Mouse (Mus musculus) limb, embryonic 12.5 days (tissue): ENCODE measurements around the gene Rps6. TPM values are rescaled to one million over a fixed set of nuclear protein-coding genes. Genes with fewer than 3 reads are reported as not detected.
A peak's percentile ranks its signal among the peaks of the same experiment; 100 is the strongest.

ENCODE experiments used
- ATAC-seq: fragments of 200-750 bp; cut with Nextera tagmentation; 2 replicates; pipeline ENCODE4 v1.8.0; 2017; ENCODE audit warnings: low read depth, moderate TSS enrichment; ENCODE audit not compliant: insufficient number of reproducible peaks, insufficient read depth, low FRiP score, low TSS enrichment
- H3K27ac ChIP-seq: fragments of 300-500 bp; sonication (generic); 2 replicates; pipeline ENCODE4 v1.5.1; 2016; ENCODE audit warnings: mild to moderate bottlenecking, moderate library complexity
- H3K27me3 ChIP-seq: fragments of 300-500 bp; sonication (generic); 2 replicates; pipeline ENCODE4 v1.6.1; 2016; ENCODE audit warnings: mild to moderate bottlenecking, moderate library complexity
- H3K36me3 ChIP-seq: fragments of 300-500 bp; sonication (generic); 2 replicates; pipeline ENCODE4 v1.6.1; 2016; ENCODE audit warnings: mild to moderate bottlenecking, moderate library complexity
- H3K4me1 ChIP-seq: fragments of 300-500 bp; sonication (generic); replicated peaks from 2 replicates; pipeline ENCODE4 v1.6.1; 2016
- H3K4me2 ChIP-seq: fragments of 300-500 bp; sonication (generic); 2 replicates; pipeline ENCODE4 v1.6.1; 2016; ENCODE audit warnings: mild to moderate bottlenecking, moderate library complexity
- H3K4me3 ChIP-seq: fragments of 300-500 bp; sonication (generic); replicated peaks from 2 replicates; pipeline ENCODE4 v1.5.1; 2016; ENCODE audit warnings: mild to moderate bottlenecking
- H3K9ac ChIP-seq: fragments of 300-500 bp; sonication (generic); replicated peaks from 2 replicates; pipeline ENCODE4 v1.6.1; 2016; ENCODE audit warnings: mild to moderate bottlenecking, moderate library complexity
- H3K9me3 ChIP-seq: fragments of 300-500 bp; sonication (generic); 2 replicates; pipeline ENCODE4 v1.6.1; 2016; ENCODE audit warnings: mild to moderate bottlenecking, moderate library complexity
- WGBS: fragments of 180-500 bp; shearing (Covaris S2); methylation state at CpG from one replicate; pipeline ENCODE4 v1.1.7; 2016; 5-methylcytosine and 5-hydroxymethylcytosine counted together
- polyA plus RNA-seq: library from polyadenylated mRNA; unstranded; fragments of >200 nt; fragmentation: Nextera tagmentation; extraction: Ambion mirVana; gene quantifications from 2 replicates; pipeline ENCODE4 v1.2.1, GENCODE M21; 2016

Gene Rps6
- polyA plus RNA-seq, result 686 and 699 TPM in 2 replicates

GRCm38 (mm10) chr4:86857113-86858069 lies at the start of gene Rps6:
Gene Rps6, minus strand, starts transcription at chr4:86857412.
- H3K4me1 ChIP-seq, result peaks cover 12% of the 10 kb centered on the region; the same call in 1 of the 2 replicates
- no peaks in the 10 kb centered on the region; the same call in 1 of the 2 replicates for H3K27me3 ChIP-seq
- 0 out of 2 replicates have a peak, but pooled peaks cover 4% of the 10 kb centered on the region for H3K9me3 ChIP-seq
- peak; percentile 96 for ATAC-seq
- peak within 1 kb of the TSS; percentile 100 for H3K9ac ChIP-seq
- H3K4me3 ChIP-seq, result peak within 1 kb of the TSS; percentile 94
- H3K27ac ChIP-seq, result peak within 1 kb of the TSS; percentile 98
- peaks cover 33% of the 10 kb centered on the region for H3K36me3 ChIP-seq
- peak within 1 kb of the TSS; percentile 92 for H3K4me2 ChIP-seq
- WGBS, result under 1% methylated on average over 67 of the region's 68 CpGs

GRCm38 (mm10) chr4:86905869-86906268 lies 48.7 kb upstream of the Rps6 start:
- Histone ChIP-seq H3K27ac (no peak overlapping the region), H3K9me3 (no peaks in the 10 kb centered on the region), H3K36me3 (no peaks in the 10 kb centered on the region), H3K9ac (no peak overlapping the region), H3K4me1 (peaks cover 2% of the 10 kb centered on the region; the same call in 1 of the 2 replicates), H3K4me3 (no peak overlapping the region), H3K4me2 (no peak overlapping the region), H3K27me3 (no peaks in the 10 kb centered on the region)
- ATAC-seq, result no peak
- 79% methylated on average over 1 of the region's 1 CpGs for WGBS

- no peaks in the 10 kb centered on the region for H3K27me3 ChIP-seq
- H3K27ac ChIP-seq, result no peak overlapping the region
- peaks cover 2% of the 10 kb centered on the region; the same call in 1 of the 2 replicates for H3K4me1 ChIP-seq
- no peaks in the 10 kb centered on the region for H3K9me3 ChIP-seq
- no peak overlapping the region for H3K9ac ChIP-seq
- no peak overlapping the region for H3K4me2 ChIP-seq
- no peak overlapping the region for H3K4me3 ChIP-seq
- no peaks in the 10 kb centered on the region for H3K36me3 ChIP-seq
- WGBS, result 47% methylated on average over 3 of the region's 3 CpGs
- no peak for ATAC-seq
Measured at GRCm38 (mm10) chr4:86904969-86905368, 47.8 kb upstream of the Rps6 start.

- no peak for ATAC-seq
- peaks cover 18% of the 10 kb centered on the region for H3K4me1 ChIP-seq
- H3K4me2 ChIP-seq, result no peak overlapping the region
- H3K27me3 ChIP-seq, result no peaks in the 10 kb centered on the region
- no peak overlapping the region for H3K4me3 ChIP-seq
- H3K27ac ChIP-seq, result no peak overlapping the region
- H3K9ac ChIP-seq, result no peak overlapping the region
- H3K36me3 ChIP-seq, result no peaks in the 10 kb centered on the region
- no peaks in the 10 kb centered on the region for H3K9me3 ChIP-seq
- 76% methylated on average over 6 of the region's 6 CpGs for WGBS
Measured at GRCm38 (mm10) chr4:86902351-86902750, 45.1 kb upstream of the Rps6 start.

GRCm38 (mm10) chr4:86898791-86899474 lies 41.7 kb upstream of the Rps6 start:
- Histone ChIP-seq H3K4me2 (0 out of 2 replicates have a peak overlapping the region, but pooled peaks have one; percentile 4), H3K4me1 (peaks cover 18% of the 10 kb centered on the region), H3K27ac (peak overlapping the region; percentile 59), H3K27me3 (no peaks in the 10 kb centered on the region), H3K9ac (no peak overlapping the region), H3K9me3 (no peaks in the 10 kb centered on the region), H3K36me3 (no peaks in the 10 kb centered on the region), H3K4me3 (no peak overlapping the region)
- 17% methylated on average over 14 of the region's 14 CpGs for WGBS
- ATAC-seq, result peak; percentile 83

- Histone ChIP-seq H3K36me3 (no peaks in the 10 kb centered on the region), H3K4me3 (no peak overlapping the region), H3K9ac (no peak overlapping the region), H3K4me2 (no peak overlapping the region), H3K9me3 (no peaks in the 10 kb centered on the region), H3K27me3 (no peaks in the 10 kb centered on the region), H3K27ac (no peak overlapping the region), H3K4me1 (peaks cover 18% of the 10 kb centered on the region)
- ATAC-seq, result no peak
- WGBS, result 82% methylated on average over 7 of the region's 7 CpGs
Measured at GRCm38 (mm10) chr4:86897411-86897810, 40.2 kb upstream of the Rps6 start.

GRCm38 (mm10) chr4:86887879-86888278 lies 30.7 kb upstream of the Rps6 start:
- Histone ChIP-seq H3K27ac (no peak overlapping the region), H3K4me3 (no peak overlapping the region), H3K4me1 (no peaks in the 10 kb centered on the region), H3K27me3 (0 out of 2 replicates have a peak, but pooled peaks cover 3% of the 10 kb centered on the region), H3K4me2 (no peak overlapping the region), H3K9ac (no peak overlapping the region), H3K9me3 (no peaks in the 10 kb centered on the region), H3K36me3 (no peaks in the 10 kb centered on the region)
- WGBS, result 73% methylated on average over 5 of the region's 5 CpGs
- ATAC-seq, result no peak

- H3K9ac ChIP-seq, result no peak overlapping the region
- no peak for ATAC-seq
- peak overlapping the region; percentile 27 for H3K4me3 ChIP-seq
- WGBS, result 36% methylated on average over 18 of the region's 18 CpGs
- no peaks in the 10 kb centered on the region for H3K36me3 ChIP-seq
- 0 out of 2 replicates have a peak, but pooled peaks cover 3% of the 10 kb centered on the region for H3K27me3 ChIP-seq
- no peaks in the 10 kb centered on the region for H3K9me3 ChIP-seq
- peak overlapping the region; percentile 53 for H3K4me2 ChIP-seq
- no peaks in the 10 kb centered on the region for H3K4me1 ChIP-seq
- no peak overlapping the region for H3K27ac ChIP-seq
Measured at GRCm38 (mm10) chr4:86886160-86886878, 29.1 kb upstream of the Rps6 start.

- Histone ChIP-seq H3K9ac (no peak overlapping the region), H3K36me3 (no peaks in the 10 kb centered on the region), H3K9me3 (no peaks in the 10 kb centered on the region), H3K4me3 (peak overlapping the region; percentile 27), H3K4me2 (peak overlapping the region; percentile 53), H3K4me1 (no peaks in the 10 kb centered on the region), H3K27ac (no peak overlapping the region), H3K27me3 (0 out of 2 replicates have a peak, but pooled peaks cover 3% of the 10 kb centered on the region)
- 44% methylated on average over 12 of the region's 12 CpGs for WGBS
- ATAC-seq, result no peak
Measured at GRCm38 (mm10) chr4:86885790-86886159, 28.6 kb upstream of the Rps6 start.

GRCm38 (mm10) chr4:86884945-86885344 lies 27.7 kb upstream of the Rps6 start:
- no peaks in the 10 kb centered on the region for H3K4me1 ChIP-seq
- no peak overlapping the region for H3K9ac ChIP-seq
- H3K4me2 ChIP-seq, result no peak overlapping the region
- H3K27me3 ChIP-seq, result 0 out of 2 replicates have a peak, but pooled peaks cover 3% of the 10 kb centered on the region
- no peak for ATAC-seq
- 56% methylated on average over 4 of the region's 4 CpGs for WGBS
- H3K9me3 ChIP-seq, result no peaks in the 10 kb centered on the region
- no peak overlapping the region for H3K27ac ChIP-seq
- H3K36me3 ChIP-seq, result no peaks in the 10 kb centered on the region
- H3K4me3 ChIP-seq, result no peak overlapping the region
